ENCODE assay signal across 8 mouse cellular contexts in the genomic region with DNA sequence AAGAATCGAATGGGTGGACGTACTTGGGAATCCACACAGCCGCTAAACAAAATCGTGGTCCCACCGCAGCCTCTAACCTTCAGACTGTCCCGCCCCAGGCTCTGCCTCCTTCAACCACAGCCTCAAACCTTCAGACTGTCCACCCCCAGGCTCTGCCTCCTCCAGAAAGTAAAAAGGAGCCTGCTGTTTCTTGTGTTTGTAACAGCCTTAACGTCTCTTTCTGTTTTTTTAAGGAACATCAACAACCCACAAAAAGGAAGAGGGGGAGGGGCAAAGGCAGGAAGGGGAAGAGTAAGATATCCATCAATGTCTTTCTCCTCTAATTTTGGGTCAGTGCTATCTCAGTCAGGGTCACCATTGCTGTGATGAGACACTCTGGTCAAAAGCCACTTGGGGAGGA. TPM values are rescaled to one million over a fixed set of nuclear protein-coding genes. Genes with fewer than 3 reads are reported as not detected.
DNase-seq lines count a peak whose midpoint lies in the region; ATAC-seq and TF ChIP-seq lines count a peak whose summit lies in the region.

No protein-coding gene starts in this region.

- no peak for TF ChIP-seq POLR2A in heart, adult 2 months (IDR thresholded peaks at IDR 0.05; ENCODE audit: insufficient read depth, low read depth, low read length)

- no peak for TF ChIP-seq CTCF in heart, adult 2 months (IDR thresholded peaks at IDR 0.05)

- H3K9ac ChIP-seq in heart, adult 2 months (ENCODE audit: low read depth, low read length) = no peak overlapping the region
- no peak overlapping the region for H3K9ac ChIP-seq in heart, embryonic 11.5 days (ENCODE audit: low read depth, low read length)
- no peak overlapping the region for H3K9ac ChIP-seq in liver, embryonic 16.5 days (ENCODE audit: low read depth, low read length)

- ATAC-seq in heart, embryonic 11.5 days (replicated peaks; ENCODE audit: insufficient number of reproducible peaks, low FRiP score, low TSS enrichment) = no peak
- ATAC-seq in liver, embryonic 16.5 days (ENCODE audit: low read depth) = no peak

- H3K27me3 ChIP-seq in heart, adult 2 months (ENCODE audit: control insufficient read depth, insufficient read depth, low read length) = no peaks in the 10 kb centered on the region
- H3K27me3 ChIP-seq in heart, embryonic 11.5 days (ENCODE audit: control insufficient read depth, insufficient read depth, low read length) = no peaks in the 10 kb centered on the region
- no peaks in the 10 kb centered on the region for H3K27me3 ChIP-seq in liver, embryonic 16.5 days (ENCODE audit: control insufficient read depth, insufficient read depth, low read depth, low read length)

- 76% methylated on average over 7 of the region's 7 CpGs for WGBS in heart, adult 2 months
- 78% methylated on average over 7 of the region's 7 CpGs for WGBS in heart, embryonic 11.5 days (ENCODE audit: insufficient replicate concordance)
- 21% methylated on average over 7 of the region's 7 CpGs for WGBS in liver, embryonic 16.5 days (ENCODE audit: insufficient replicate concordance)

- DNase-seq in heart, adult 2 months = peak; percentile 30 to 57
- peak; percentile 69 to 78 for DNase-seq in spleen, postnatal 4 days (ENCODE audit: low spot score in 2 of 2)
- no peak for DNase-seq in left cerebral cortex, postnatal 4 days
- DNase-seq in frontal cortex, postnatal 36 days (ENCODE audit: low spot score in 2 of 2) = no peak
- DNase-seq in urinary bladder, postnatal 14 days (ENCODE audit: low spot score) = no peak

- no peak overlapping the region for H3K27ac ChIP-seq in heart, adult 2 months
- H3K27ac ChIP-seq in heart, embryonic 11.5 days (ENCODE audit: low read depth, low read length) = no peak overlapping the region
- peak overlapping the region; percentile 39 for H3K27ac ChIP-seq in brown adipose tissue, adult 24 weeks (replicated peaks; ENCODE audit: low read depth, low read length)
- peak overlapping the region; percentile 42; the same call in 1 of the 2 replicates for H3K27ac ChIP-seq in liver, embryonic 16.5 days (ENCODE audit: low read length)

- no peak overlapping the region for H3K4me3 ChIP-seq in heart, adult 2 months
- H3K4me3 ChIP-seq in heart, embryonic 11.5 days (ENCODE audit: low read depth, low read length) = no peak overlapping the region
- H3K4me3 ChIP-seq in brown adipose tissue, adult 24 weeks (ENCODE audit: insufficient read depth, low read depth, low read length) = 0 out of 2 replicates have a peak overlapping the region, but pooled peaks have one; percentile 7
- no peak overlapping the region for H3K4me3 ChIP-seq in liver, embryonic 16.5 days (ENCODE audit: low read depth, low read length)

- no peak for TF ChIP-seq EP300 in heart, adult 2 months (IDR thresholded peaks at IDR 0.05; ENCODE audit: insufficient read depth, low read depth, low read length)

- intact Hi-C loops in heart, adult 2 months (cut with DNase I) = no loop called here
- intact Hi-C loops in left cerebral cortex, postnatal 4 days (cut with DNase I) = no loop called here

- H3K36me3 ChIP-seq in heart, adult 2 months (ENCODE audit: control insufficient read depth, insufficient read depth, low read length) = no peaks in the 10 kb centered on the region
- H3K36me3 ChIP-seq in heart, embryonic 11.5 days (ENCODE audit: control insufficient read depth, insufficient read depth, low read length) = no peaks in the 10 kb centered on the region
- no peaks in the 10 kb centered on the region for H3K36me3 ChIP-seq in liver, embryonic 16.5 days (ENCODE audit: control insufficient read depth, insufficient read depth)

- H3K9me3 ChIP-seq in heart, embryonic 11.5 days (replicated peaks; ENCODE audit: control insufficient read depth, low read length) = no peaks in the 10 kb centered on the region
- H3K9me3 ChIP-seq in liver, embryonic 16.5 days (replicated peaks; ENCODE audit: control insufficient read depth, low read length) = no peaks in the 10 kb centered on the region

- H3K79me2 ChIP-seq in heart, adult 2 months (replicated peaks; ENCODE audit: control insufficient read depth, insufficient read depth, low read length) = no peaks in the 10 kb centered on the region

- no peaks in the 10 kb centered on the region; the same call in 1 of the 2 replicates for H3K4me1 ChIP-seq in heart, adult 2 months (ENCODE audit: control insufficient read depth, insufficient read depth, low read length)
- H3K4me1 ChIP-seq in heart, embryonic 11.5 days (ENCODE audit: control insufficient read depth, insufficient read depth, low read length) = peaks cover 16% of the 10 kb centered on the region
- H3K4me1 ChIP-seq in brown adipose tissue, adult 24 weeks (ENCODE audit: control insufficient read depth, insufficient read depth, insufficient read length, low read length) = no peaks in the 10 kb centered on the region
- H3K4me1 ChIP-seq in liver, embryonic 16.5 days (ENCODE audit: control insufficient read depth, low read depth, low read length) = peaks cover 5% of the 10 kb centered on the region; the same call in 1 of the 2 replicates

- H3K4me2 ChIP-seq in heart, embryonic 11.5 days = no peak overlapping the region
- H3K4me2 ChIP-seq in liver, embryonic 16.5 days (ENCODE audit: low read depth, low read length) = no peak overlapping the region

RNA-seq across cellular contexts. Expression of gene Tns3, which starts 25.2 kb away (rescaled TPM):
- 10 to 100 TPM; 23.1 to 23.9 TPM for total RNA-seq in heart, adult 2 months (2021)
- polyA plus RNA-seq in heart, adult 2 months (2012; rRNA removed) = 14.8 and 18.4 TPM in 2 replicates
- polyA plus RNA-seq in heart, embryonic 11.5 days (2014; fragmentation: Nextera tagmentation; extraction: Ambion mirVana) = 10.1 and 11.0 TPM in 2 replicates
- polyA plus RNA-seq in brown adipose tissue, adult 24 weeks (2012; ENCODE audit: insufficient read depth, insufficient read length, missing spikeins) = 3.0 TPM in 2 replicates
- 4.1 TPM in 2 replicates for polyA plus RNA-seq in liver, embryonic 16.5 days (2015; fragmentation: Nextera tagmentation; extraction: Ambion mirVana)
- total RNA-seq in left cerebral cortex, postnatal 4 days (2021) = 10 to 100 TPM; 19.5 to 21.4 TPM

Comparison
In these comparisons a context has a peak if more than half of its experiments do, and no peak if none do; other contexts are left out.
1. DNase-seq: peak in heart, adult 2 months (2 of 2) and spleen, postnatal 4 days (2 of 2); none in left cerebral cortex, postnatal 4 days (single experiment), frontal cortex, postnatal 36 days (0 of 2) and urinary bladder, postnatal 14 days (single experiment).
2. H3K27ac ChIP-seq: peak in brown adipose tissue, adult 24 weeks (single experiment) and liver, embryonic 16.5 days (single experiment); none in heart, adult 2 months (single experiment) and heart, embryonic 11.5 days (single experiment).